Mouse (Mus musculus) neural tube, embryonic 13.5 days (tissue): ENCODE measurements at regions not wholly inside any gene's neighbourhood (a gene's known extent, or its start where the extent isn't known, plus 50 kb on each side); places are given as distances from the start of the nearest gene placed in this dataset.

Experiments
- ATAC-seq: fragments of 200-750 bp; cut with Nextera tagmentation; 2 replicates; pipeline ENCODE4 v1.8.0; 2017; ENCODE audit warnings: low read depth, mild to moderate bottlenecking, moderate TSS enrichment, moderate library complexity
- H3K27ac ChIP-seq: fragments of 300-500 bp; sonication (generic); replicated peaks from 2 replicates; pipeline ENCODE4 v1.5.1; 2015; ENCODE audit warnings: moderate library complexity, mild to moderate bottlenecking, inconsistent platforms
- H3K27me3 ChIP-seq: fragments of 300-500 bp; sonication (generic); 2 replicates; pipeline ENCODE4 v1.6.1; 2015; ENCODE audit warnings: mild to moderate bottlenecking, inconsistent platforms
- H3K36me3 ChIP-seq: fragments of 300-500 bp; sonication (generic); 2 replicates; pipeline ENCODE4 v1.6.1; 2015; ENCODE audit warnings: mild to moderate bottlenecking, inconsistent platforms
- H3K4me1 ChIP-seq: fragments of 300-500 bp; sonication (generic); replicated peaks from 2 replicates; pipeline ENCODE4 v1.6.1; 2015; ENCODE audit warnings: inconsistent platforms
- H3K4me2 ChIP-seq: fragments of 300-500 bp; sonication (generic); 2 replicates; pipeline ENCODE4 v1.6.1; 2015; ENCODE audit warnings: inconsistent platforms, mild to moderate bottlenecking, moderate library complexity
- H3K4me3 ChIP-seq: fragments of 300-500 bp; sonication (generic); 2 replicates; pipeline ENCODE4 v1.5.1; 2015; ENCODE audit warnings: mild to moderate bottlenecking, inconsistent platforms
- H3K9ac ChIP-seq: fragments of 300-500 bp; sonication (generic); 2 replicates; pipeline ENCODE4 v1.6.1; 2015; ENCODE audit warnings: moderate library complexity, mild to moderate bottlenecking, inconsistent platforms
- H3K9me3 ChIP-seq: fragments of 300-500 bp; sonication (generic); 2 replicates; pipeline ENCODE4 v1.6.1; 2016; ENCODE audit warnings: inconsistent platforms
- WGBS: fragments of 180-500 bp; shearing (Covaris S2); methylation state at CpG from one replicate; pipeline ENCODE4 v1.1.7; 2015; 5-methylcytosine and 5-hydroxymethylcytosine counted together

GRCm38 (mm10) chr7:110705311-110706000, 62.5 kb upstream of the Ampd3 start:
- H3K4me1 ChIP-seq, result no peaks in the 10 kb centered on the region
- H3K27ac ChIP-seq, result no peak overlapping the region
- H3K4me2 ChIP-seq, result no peak overlapping the region
- ATAC-seq, result no peak
- no peaks in the 10 kb centered on the region; the same call in 1 of the 2 replicates for H3K27me3 ChIP-seq
- 84% methylated on average over 6 of the region's 6 CpGs for WGBS
- no peak overlapping the region for H3K9ac ChIP-seq
- no peak overlapping the region for H3K4me3 ChIP-seq
- H3K36me3 ChIP-seq, result no peaks in the 10 kb centered on the region
- no peaks in the 10 kb centered on the region for H3K9me3 ChIP-seq

- WGBS, result 84% methylated on average over 10 of the region's 10 CpGs
- Histone ChIP-seq H3K27ac (no peak overlapping the region), H3K36me3 (no peaks in the 10 kb centered on the region)
Measured at GRCm38 (mm10) chr7:110706001-110706695, 61.9 kb upstream of the Ampd3 start.

DNA sequence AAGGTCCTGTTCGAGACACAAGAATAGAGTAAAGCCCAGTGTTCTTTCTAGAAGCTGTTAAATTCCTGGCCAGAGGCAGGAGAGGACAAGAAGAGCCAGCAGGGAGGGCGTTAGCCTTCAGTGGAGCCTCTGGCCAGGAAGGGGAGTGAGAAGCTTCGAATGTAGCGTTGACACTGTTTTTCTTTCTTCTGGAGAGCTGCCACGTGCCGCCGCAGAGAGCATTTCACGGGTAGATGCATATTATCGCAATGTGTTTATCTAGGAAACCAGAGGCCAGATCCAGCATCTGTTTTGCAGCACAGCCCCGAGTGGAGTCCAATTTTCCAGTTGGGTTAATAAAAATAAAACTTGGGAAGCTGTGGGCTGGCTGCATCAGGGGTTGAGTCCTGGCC, 61.3 kb upstream of the Ampd3 start:
- Histone ChIP-seq H3K9ac (no peak overlapping the region), H3K27me3 (no peaks in the 10 kb centered on the region), H3K4me1 (no peaks in the 10 kb centered on the region), H3K4me2 (no peak overlapping the region), H3K27ac (no peak overlapping the region), H3K36me3 (no peaks in the 10 kb centered on the region), H3K4me3 (no peak overlapping the region), H3K9me3 (no peaks in the 10 kb centered on the region)
- 62% methylated on average over 10 of the region's 10 CpGs for WGBS
- no peak for ATAC-seq

More at GRCm38 (mm10) chr7:110706001-110706695, 61.9 kb upstream of the Ampd3 start:
- Histone ChIP-seq H3K9ac (no peak overlapping the region), H3K4me2 (no peak overlapping the region), H3K27me3 (no peaks in the 10 kb centered on the region; the same call in 1 of the 2 replicates), H3K4me3 (no peak overlapping the region), H3K4me1 (no peaks in the 10 kb centered on the region), H3K9me3 (no peaks in the 10 kb centered on the region)
- no peak for ATAC-seq

- ATAC-seq, result no peak
- WGBS, result 78% methylated on average over 9 of the region's 9 CpGs
- no peak overlapping the region for H3K4me3 ChIP-seq
- H3K4me2 ChIP-seq, result no peak overlapping the region
- H3K27me3 ChIP-seq, result no peaks in the 10 kb centered on the region
- H3K9ac ChIP-seq, result no peak overlapping the region
- H3K36me3 ChIP-seq, result no peaks in the 10 kb centered on the region
- no peaks in the 10 kb centered on the region for H3K4me1 ChIP-seq
- H3K27ac ChIP-seq, result no peak overlapping the region
- no peaks in the 10 kb centered on the region for H3K9me3 ChIP-seq
Measured at GRCm38 (mm10) chr7:110708116-110708515, 59.9 kb upstream of the Ampd3 start.

DNA sequence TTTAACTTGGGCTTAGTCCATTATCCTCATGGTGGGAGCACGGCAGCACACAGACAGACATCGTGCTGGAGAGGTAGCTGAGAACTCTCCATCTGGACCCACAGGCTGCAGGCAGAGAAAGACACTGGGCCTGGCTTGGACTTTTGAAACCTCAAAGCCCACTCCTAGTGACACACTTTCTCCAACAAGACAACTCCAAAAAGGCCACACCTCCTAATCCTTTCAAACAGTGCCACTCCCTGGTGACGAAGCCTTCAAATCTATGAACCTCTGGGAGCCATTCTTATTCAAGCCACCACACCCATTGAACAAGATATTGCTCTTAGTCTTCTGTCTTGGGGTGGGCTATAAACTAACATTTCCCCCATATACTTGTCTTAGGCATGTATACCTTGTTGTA, 59.2 kb upstream of the Ampd3 start:
- Histone ChIP-seq H3K4me3 (no peak overlapping the region), H3K9me3 (no peaks in the 10 kb centered on the region), H3K4me2 (no peak overlapping the region), H3K9ac (no peak overlapping the region), H3K27me3 (no peaks in the 10 kb centered on the region), H3K4me1 (no peaks in the 10 kb centered on the region), H3K27ac (no peak overlapping the region), H3K36me3 (no peaks in the 10 kb centered on the region)
- 95% methylated on average over 3 of the region's 3 CpGs for WGBS
- no peak for ATAC-seq

GRCm38 (mm10) chr7:110709606-110710005, 58.4 kb upstream of the Ampd3 start:
- Histone ChIP-seq H3K4me1 (no peaks in the 10 kb centered on the region), H3K36me3 (no peaks in the 10 kb centered on the region), H3K4me3 (no peak overlapping the region), H3K27me3 (no peaks in the 10 kb centered on the region), H3K9ac (no peak overlapping the region), H3K27ac (no peak overlapping the region), H3K4me2 (no peak overlapping the region), H3K9me3 (no peaks in the 10 kb centered on the region)
- no peak for ATAC-seq
- 84% methylated on average over 6 of the region's 6 CpGs for WGBS

- Histone ChIP-seq H3K27me3 (no peaks in the 10 kb centered on the region), H3K4me2 (no peak overlapping the region), H3K9me3 (no peaks in the 10 kb centered on the region), H3K36me3 (no peaks in the 10 kb centered on the region), H3K27ac (no peak overlapping the region), H3K4me3 (no peak overlapping the region), H3K4me1 (no peaks in the 10 kb centered on the region), H3K9ac (no peak overlapping the region)
- ATAC-seq, result no peak
- WGBS, result 83% methylated on average over 9 of the region's 9 CpGs
Measured at GRCm38 (mm10) chr7:110710256-110710962, 57.6 kb upstream of the Ampd3 start.

GRCm38 (mm10) chr7:110713661-110714060, 54.3 kb upstream of the Ampd3 start:
- ATAC-seq, result no peak
- Histone ChIP-seq H3K9ac (no peak overlapping the region), H3K4me2 (no peak overlapping the region), H3K4me3 (no peak overlapping the region), H3K27ac (no peak overlapping the region), H3K4me1 (no peaks in the 10 kb centered on the region), H3K36me3 (no peaks in the 10 kb centered on the region), H3K27me3 (no peaks in the 10 kb centered on the region), H3K9me3 (no peaks in the 10 kb centered on the region)
- 78% methylated on average over 3 of the region's 3 CpGs for WGBS

GRCm38 (mm10) chr7:110715110-110715509, 52.9 kb upstream of the Ampd3 start:
- Histone ChIP-seq H3K27me3 (no peaks in the 10 kb centered on the region), H3K4me2 (no peak overlapping the region), H3K4me1 (no peaks in the 10 kb centered on the region), H3K27ac (no peak overlapping the region), H3K36me3 (no peaks in the 10 kb centered on the region), H3K9ac (no peak overlapping the region), H3K4me3 (no peak overlapping the region), H3K9me3 (no peaks in the 10 kb centered on the region)
- ATAC-seq, result no peak
- WGBS, result 99% methylated on average over 3 of the region's 3 CpGs

- 90% methylated on average over 6 of the region's 6 CpGs for WGBS
- no peak for ATAC-seq
- H3K36me3 ChIP-seq, result no peaks in the 10 kb centered on the region
- H3K4me1 ChIP-seq, result no peaks in the 10 kb centered on the region
- H3K4me3 ChIP-seq, result no peak overlapping the region
- no peaks in the 10 kb centered on the region for H3K9me3 ChIP-seq
- H3K9ac ChIP-seq, result no peak overlapping the region
- H3K4me2 ChIP-seq, result no peak overlapping the region
- no peaks in the 10 kb centered on the region for H3K27me3 ChIP-seq
- H3K27ac ChIP-seq, result no peak overlapping the region
Measured at GRCm38 (mm10) chr7:110715545-110715944, 52.5 kb upstream of the Ampd3 start.

DNA sequence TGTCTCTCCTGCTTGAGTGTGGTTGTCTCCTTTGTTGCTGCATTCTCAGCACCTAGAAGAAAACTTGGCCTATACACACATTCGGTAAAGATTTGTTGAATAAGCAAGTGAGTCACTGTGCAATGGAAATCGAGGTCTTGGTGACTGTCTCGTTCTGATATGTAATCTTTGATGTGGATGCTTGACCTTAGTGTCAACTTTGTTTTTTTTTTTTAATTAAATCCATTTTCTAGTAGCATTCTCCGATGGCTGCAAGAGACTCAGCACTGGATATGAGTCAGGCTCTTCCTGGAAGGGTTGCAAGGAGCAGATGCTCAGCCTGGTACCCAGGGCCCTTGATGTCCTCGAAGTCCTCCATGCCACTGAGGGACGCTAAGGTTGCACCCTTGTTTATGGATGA, 50.9 kb upstream of the Ampd3 start:
- Histone ChIP-seq H3K4me1 (no peaks in the 10 kb centered on the region), H3K27me3 (no peaks in the 10 kb centered on the region), H3K9ac (no peak overlapping the region), H3K27ac (no peak overlapping the region), H3K36me3 (no peaks in the 10 kb centered on the region), H3K9me3 (no peaks in the 10 kb centered on the region), H3K4me3 (no peak overlapping the region), H3K4me2 (no peak overlapping the region)
- ATAC-seq, result no peak
- WGBS, result 89% methylated on average over 6 of the region's 6 CpGs
